Mouse (Mus musculus): ENCODE measurements around the gene Tubb2b.
"Not testable (repeated sequence)": the region's sequence is repeated elsewhere in the genome, so short reads cannot be mapped to it uniquely, and the experiment has no call there.

The Tubb2b gene

DNA sequence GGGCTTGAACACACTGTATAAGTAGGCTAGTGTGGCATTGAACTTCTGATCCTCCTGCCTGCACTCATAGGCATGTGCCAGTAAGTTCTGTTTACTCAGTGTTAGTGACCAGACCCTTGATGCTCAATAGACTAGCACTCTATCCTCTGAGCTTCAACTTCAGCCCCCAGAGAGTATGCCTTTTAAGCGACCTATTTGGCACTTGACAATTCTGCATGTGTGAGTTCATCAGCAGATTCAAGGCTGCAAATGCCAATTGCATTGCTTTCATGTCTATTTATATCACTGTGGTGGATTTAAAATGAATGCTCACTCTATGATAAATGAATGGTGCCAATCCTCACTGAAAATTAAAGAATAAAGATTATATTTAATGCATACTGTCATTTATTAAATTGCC, 24.9 kb downstream of the Tubb2b start:
- DNase-seq = no peak

DNA sequence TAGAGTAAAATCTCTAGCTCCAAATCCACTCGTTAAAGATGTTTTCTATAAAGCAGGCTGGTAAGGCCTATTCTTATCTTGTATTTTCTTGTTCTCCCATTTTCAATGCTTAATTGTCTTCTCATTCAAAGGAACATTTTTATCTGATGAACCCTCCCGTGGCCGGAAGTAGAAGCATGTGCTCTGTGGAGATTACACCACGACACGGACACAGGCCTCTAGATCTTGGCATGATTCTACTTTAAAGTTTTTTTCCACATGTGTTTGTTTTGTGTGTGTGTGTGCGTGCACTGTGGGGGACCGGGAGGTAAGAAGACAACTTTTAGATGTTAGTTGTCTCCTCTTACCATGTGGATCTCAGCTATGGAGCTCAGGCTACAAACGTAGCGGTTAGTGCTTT, 28.4 kb downstream of the Tubb2b start:
- no peak for DNase-seq

DNA sequence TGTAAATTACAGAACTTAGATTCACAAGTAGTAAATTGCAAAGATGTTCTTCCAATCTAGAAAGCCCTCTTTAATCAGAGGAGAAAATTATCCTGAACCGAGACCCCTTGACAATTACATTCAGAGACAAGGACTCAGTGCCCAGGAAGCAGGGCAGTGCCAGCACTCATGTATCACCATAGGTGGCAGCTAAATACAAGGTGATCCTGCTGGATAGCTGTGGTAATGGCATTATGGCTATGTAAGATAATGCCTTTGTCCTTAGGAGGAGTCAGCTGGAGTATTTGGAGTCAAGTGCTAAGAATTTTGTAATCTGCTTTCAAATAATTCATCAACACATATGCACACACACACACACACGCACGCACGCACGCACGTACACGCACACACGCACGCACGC, 29.0 kb downstream of the Tubb2b start:
- no peak for DNase-seq

DNA sequence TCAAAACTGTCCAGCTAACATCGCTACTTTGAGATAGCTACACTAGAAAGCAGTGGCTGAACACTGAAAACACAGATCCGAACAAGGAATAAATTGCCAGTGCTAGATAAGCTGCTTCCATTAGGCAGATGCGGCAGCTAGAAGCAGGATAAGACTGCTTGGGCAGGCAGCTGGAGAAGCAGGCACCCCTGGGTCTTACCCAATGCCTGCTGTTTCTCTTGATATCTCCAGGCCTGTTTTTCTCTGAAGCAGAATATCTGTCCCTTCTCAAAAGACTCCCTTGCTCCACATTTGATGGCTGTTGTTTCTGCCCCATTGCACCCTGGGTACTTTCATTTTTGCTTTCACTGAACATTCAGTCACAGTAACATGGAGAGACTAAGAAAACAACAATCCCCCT, 29.5 kb downstream of the Tubb2b start:
- no peak for DNase-seq

DNA sequence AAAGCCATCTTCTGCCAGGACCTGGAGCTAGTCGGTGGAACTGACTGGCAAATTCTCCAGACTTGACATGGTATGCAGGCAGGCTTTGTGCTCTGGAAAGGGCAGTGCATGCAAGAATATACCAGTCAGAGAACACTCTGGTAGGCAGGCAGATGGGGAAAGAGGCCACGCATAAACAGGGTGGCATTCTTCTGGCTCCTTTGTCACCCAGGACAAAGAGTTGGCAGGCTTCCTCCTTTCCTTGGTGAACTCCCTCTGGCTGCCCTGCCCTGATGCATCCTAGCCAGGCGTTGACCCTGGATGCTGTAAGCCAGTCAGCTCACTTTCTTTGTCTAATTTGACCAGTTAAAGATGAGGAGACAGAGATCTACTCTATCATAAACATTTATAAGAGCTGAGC, 33.2 kb downstream of the Tubb2b start:
- DNase-seq = no peak

DNA sequence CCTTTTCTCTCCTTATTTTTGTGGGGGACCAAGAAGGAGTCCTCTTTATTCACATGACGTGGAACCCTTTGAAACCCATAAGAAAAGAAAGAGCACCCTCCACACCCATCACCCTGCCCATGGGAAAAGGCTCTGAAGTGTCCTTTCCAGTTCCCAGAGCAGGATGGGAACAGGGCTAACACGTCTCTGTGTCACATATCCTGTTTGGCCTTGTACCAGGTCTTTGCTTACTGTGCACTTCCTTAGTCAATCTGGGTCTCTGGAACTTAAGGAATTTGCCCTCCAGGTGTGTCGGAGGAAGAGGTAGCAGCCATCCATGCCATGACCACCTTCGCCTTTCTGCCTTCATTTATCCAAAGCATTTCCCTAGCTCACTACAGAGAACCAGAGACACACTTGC, 33.8 kb downstream of the Tubb2b start:
- no peak for DNase-seq

DNA sequence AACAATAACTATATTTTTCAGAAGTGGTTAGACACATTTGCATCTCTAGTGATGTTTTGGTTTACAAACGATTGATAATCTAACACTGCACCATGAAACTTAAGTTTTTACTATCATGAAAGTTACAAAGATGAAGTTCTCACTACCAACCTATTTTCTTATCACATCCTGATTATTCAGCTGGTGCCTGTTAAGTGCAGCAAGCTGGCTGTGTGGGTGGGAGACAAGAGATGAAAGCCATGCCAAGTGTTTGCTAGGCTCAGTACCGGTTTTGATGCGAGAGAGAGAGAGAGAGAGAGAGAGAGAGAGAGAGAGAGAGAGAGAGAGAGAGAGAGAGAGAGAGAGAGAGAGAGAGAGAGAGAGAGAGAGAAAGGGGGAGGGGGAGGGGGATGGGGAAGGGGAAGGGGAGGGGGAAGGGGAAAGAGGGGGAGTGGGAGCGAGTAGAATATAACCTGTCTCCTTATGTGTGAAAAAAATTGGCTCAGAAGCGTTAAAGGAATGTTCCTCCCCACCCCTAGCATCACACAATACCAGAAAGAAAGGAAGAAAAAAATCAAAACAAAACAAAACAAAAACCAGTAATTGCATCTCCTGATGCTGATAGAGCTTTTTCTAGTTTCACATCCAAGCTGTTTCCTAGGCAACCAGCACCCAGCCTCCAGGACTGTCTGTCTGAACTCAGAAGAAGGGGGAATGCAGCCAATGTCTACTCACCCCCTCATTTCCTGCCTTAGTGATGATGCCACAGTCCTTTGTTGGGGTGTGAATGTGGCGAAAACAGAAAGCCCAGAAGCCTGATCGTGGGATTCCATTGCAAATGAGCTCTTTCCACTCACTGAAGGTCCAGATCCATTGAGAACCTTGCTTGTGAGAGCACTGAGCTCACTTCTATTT, 34.5 kb downstream of the Tubb2b start:
- DNase-seq = peak; percentile 77

DNA sequence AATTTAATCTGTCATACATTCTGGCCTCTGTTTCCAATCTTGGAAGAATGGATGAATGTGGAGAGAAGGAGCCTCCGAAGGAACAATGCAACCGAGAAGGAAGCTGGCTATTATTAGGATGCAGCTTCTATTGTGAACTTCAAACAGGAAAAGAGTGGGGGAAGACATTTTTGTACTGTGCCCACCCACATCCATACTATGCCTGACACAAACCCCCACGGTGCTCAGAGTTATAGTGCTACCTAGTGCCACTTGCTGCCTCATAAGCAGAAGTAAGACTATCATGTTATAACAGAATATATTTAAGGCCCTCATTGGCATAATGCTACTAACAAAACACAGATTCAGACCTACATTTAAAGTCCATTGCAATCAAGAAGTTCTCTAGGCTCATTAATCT, 40.9 kb downstream of the Tubb2b start:
- no peak for DNase-seq

DNA sequence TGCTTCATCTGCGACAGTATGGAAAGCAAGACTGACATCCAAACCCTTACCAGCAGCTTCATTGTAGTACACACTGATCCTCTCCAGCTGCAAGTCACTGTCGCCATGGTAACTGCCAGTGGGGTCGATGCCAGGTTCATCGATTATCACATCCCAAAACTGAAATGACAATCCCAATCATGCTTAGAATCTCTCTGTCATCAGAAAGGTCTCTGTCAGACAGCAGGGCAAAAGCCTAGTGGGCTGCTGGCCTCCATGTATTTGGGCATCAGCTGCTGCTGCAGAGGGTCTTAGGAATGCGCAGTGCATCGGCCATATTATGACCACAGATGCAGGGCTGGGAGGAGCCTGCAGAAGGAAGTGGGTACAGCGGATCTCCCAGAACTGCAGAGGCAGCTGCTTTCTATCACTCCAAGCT, 41.4 kb downstream of the Tubb2b start:
- DNase-seq = no peak

DNA sequence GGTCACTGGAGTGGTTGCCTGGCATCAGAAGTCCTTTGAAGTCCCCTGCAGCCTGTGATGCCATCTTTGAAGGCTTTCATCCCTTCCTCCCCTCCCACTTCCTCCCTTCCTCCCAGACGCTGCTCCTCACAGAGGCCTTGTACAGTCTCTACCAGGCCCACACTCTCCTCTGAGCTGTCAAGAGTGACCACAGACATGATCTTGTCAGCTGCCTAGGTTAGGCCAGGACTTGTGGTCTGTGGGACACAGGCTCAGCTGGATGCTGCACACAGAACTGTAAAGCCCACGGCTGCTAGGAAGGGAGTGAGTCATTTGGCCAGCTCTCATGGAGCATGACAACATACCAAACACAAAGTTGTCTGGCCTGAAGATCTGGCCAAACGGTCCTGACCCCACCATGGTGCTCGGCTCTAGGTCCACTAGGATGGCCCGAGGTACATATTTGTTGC, 42.0 kb downstream of the Tubb2b start:
- not testable (repeated sequence) for DNase-seq

DNA sequence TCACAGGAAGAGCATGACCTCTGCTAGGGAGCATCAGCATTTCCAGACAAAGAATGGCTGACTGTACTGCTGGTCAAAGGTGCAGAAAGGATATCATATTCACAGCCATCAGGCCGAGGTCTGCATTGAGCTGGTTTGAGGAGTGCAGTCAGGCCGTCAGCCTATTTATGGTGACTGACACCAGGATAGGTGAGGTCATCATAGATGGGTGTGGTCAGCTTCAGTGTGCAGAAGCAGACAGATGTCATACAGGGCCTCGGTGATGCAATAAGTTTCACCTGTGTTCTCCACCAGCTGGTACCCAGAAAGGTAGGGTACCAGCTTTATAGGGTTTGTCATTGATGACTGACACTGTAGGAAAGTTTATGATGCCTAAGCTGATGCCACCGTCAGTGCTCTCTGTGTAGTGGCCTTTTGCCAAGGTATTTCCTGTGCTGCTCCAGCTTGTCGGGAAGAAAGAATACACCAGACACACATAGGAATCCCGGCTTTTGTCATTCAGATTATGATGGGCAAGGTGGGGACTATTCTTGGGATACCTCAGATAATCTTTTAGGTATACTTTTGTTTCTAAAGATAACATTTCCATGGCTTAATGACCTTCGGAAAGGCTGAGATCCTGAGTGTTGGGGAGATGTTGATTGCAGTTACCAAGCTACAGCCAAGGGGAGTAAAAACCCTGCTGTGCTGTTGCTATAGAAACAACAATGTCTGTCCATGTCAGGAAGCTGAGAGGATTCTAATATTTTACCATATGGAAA, 43.0 kb downstream of the Tubb2b start:
- DNase-seq = no peak

DNA sequence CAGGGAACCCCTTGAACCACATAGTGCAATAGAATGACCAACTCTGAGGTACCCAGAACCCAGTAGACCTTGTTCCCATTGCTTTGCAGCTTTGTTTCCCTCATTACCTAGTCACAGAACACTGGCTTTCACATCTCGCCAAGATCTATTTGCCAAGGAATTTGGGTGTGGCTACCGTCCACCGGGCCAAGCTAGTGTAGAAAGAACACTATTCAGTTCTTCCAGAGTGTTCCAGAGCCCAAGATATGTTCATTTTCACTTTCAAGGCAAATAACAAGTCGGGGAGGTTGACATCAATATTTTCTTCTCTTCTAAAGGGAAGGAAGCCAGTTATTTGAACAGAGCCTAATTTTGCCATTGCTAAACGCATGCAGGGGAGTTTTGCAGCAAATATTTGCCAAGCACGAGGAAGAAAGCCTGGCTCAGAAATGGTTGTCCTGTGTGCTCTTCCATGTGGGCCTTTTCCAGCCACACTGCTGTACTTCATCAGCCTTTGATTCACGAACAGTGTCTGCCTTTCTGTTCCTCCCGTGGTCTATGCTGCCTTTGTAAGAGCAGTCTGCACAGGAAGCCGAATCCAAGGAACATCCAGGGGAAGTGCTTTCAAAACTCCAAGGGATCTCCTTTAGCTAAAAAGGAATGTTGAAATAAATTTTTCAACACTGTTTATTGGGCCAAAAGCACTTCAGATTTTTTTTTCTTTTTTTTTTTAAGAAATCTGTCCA, 46.1 kb downstream of the Tubb2b start:
- DNase-seq = no peak

DNA sequence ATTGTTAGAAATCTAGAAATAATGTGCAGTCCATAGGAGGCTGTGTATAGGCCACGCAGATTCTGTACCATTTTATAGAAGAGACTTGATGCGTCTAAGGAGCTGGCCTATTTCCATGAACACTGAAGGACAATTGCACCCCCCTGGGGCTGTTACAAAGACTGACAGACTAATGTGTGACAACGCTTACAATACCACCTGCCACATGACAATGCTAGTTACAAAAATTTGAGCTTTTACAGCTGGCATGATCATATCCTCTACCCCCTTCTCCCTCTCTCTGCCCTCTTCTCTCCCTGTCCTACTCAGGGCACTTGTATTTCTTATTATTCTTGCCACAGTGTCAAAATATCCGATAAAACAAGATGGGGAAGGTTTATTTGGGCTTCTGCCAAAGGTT, 48.3 kb downstream of the Tubb2b start:
- DNase-seq = no peak

DNA sequence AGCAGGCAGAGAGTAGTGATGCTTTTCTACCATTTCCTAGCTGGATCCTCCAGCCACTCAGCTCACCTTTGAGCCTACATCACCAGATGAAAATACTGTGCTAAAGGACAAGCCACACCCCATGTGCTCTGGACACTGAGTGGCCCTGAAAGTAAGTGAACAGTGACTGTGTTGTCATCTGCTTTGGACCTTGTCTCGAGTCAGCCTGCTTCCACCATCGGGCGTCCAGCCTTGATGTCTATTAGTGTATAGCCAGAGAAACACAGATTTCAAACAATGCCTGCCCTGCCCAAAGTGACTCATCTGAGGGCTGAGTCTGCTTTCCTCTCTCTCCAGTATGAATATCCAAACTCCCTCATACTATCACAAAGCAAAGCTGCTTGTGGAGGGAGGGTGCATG, 50.5 kb downstream of the Tubb2b start:
- no peak for DNase-seq

DNA sequence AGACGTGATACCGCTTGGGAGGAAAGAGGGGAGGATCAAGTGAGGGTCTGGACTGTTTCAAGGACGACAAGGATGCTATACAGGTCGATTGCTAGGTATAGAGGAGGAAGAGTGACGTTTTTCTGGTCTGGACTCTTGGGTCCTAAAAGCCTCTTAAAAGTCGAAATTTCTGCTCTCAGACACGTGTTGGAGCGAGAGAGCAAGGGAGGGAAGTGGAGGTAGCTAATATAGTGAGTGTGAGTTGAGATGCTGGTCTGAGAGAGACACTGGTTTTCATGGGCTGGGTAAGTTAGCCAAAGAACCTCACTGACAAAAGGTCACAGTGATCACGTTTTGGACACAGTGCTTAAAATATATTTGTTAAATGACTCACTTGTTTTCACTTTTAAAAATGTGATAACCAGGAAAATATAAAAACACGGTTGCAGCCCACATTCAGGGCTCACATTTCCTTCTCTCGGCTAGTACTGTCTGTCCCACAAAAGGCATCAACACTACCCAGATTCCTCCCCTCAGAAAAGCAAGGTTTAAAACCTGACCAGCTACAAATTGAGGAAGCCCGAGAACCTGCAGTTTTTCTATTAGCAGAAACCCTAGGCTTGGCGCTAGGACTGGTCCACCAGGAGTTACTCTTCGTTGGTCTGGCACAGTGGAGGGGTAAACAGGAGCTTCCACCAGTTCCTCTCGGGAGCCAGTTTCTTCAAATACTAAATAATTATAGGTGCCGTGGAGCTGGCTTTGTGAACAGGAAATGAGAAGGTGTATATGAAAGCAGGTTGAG, 51.6 kb downstream of the Tubb2b start:
- no peak for DNase-seq

DNA sequence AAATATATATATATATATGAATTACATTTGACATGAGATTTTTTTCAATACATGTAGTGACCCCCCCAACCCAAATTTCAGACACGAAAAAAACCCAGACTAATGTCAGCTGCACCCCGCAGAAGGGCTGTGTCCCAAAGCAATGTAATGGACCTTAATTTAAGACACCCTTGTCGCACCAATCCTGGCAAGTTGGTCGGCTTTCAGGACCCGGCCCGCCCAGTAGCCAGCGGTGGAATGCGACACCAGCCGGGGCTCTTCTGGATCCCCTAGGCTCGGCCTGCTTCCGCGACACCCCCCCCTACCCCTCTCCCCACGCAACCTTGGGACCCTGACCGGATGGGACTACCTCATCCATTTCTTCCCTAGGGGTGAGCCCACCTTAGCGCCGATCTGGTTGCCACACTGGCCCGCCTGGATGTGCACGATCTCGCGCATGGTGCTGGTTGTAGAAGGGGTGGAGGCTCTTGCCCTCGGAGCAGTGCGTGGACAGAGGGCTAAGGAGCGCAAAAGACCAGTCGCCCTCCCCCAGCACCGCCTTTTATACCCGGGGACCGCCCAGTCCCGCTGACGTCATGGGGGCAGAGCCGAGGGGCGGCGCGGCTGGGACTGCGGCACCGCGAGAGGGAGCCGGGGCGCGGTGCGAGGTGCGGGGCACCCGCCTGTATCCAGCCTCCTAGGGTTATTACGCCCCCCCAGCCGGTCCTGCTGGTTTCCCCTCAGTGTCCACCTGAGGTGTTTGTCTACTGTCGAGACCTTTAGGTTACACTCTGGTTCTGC, 52.6 kb downstream of the Tubb2b start, which contains the start of gene Tubb2a:
TSS of gene Tubb2a (minus strand) at position 516 of the 780 bp plus-strand sequence.
- peak; percentile 93 for DNase-seq

All from right cerebral cortex, postnatal 25 days (tissue).